Mouse (Mus musculus): ENCODE measurements around the gene Lypd6b. TPM values are rescaled to one million over a fixed set of nuclear protein-coding genes. Genes with fewer than 3 reads are reported as not detected.
A peak's percentile ranks its signal among the peaks of the same experiment; 100 is the strongest.

Gene Lypd6b
- polyA plus RNA-seq, 1 experiment from 2014 or later = 12.5 TPM

DNA sequence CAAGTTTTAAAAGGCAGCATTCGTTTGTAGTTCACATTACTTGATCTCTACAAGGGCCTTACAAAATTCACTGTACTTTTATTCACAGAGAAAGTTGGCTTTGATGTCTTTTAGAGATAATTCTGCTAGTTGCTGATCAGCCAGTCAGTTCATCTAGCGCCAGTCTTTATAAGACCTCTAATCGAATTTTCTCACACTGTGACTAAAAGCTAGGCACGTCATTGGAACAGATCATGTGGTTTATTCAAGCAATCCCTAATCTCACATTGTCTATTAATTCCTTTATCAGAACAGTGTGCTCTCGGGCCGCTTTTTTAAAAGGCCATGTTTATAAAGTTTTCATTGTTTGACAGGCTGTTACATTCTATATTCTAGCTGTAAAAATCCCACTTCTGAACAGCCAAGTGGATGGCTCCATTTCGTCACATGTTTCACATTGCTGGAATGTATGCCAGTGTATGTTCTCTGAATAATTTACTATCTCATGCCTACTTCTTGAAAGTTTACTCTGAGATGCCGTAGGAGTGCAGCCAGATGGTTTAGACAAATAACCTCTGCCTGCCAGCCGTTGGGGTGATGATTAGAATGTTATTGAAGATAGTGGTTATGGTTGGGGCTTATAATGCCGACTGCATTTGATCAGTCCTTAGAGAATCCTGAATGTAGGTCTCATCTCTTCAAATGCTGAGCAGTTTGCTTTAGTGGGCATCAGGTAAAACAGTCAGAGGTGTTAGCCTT is 14.1 kb upstream of the Lypd6b start:
- H3K27ac ChIP-seq (replicated peaks) = no peak overlapping the region
- no peak overlapping the region for H3K9ac ChIP-seq
- WGBS = 64% methylated on average over 10 of the region's 10 CpGs
- no peaks in the 10 kb centered on the region for H3K4me1 ChIP-seq
- no peak overlapping the region for H3K4me3 ChIP-seq (replicated peaks)
- H3K36me3 ChIP-seq = no peaks in the 10 kb centered on the region
- H3K4me2 ChIP-seq (replicated peaks) = no peak overlapping the region
- H3K9me3 ChIP-seq (replicated peaks) = no peaks in the 10 kb centered on the region
- no peaks in the 10 kb centered on the region for H3K27me3 ChIP-seq
- ATAC-seq (ENCODE audit: insufficient number of reproducible peaks, low FRiP score, low TSS enrichment, low read depth) = no peak

DNA sequence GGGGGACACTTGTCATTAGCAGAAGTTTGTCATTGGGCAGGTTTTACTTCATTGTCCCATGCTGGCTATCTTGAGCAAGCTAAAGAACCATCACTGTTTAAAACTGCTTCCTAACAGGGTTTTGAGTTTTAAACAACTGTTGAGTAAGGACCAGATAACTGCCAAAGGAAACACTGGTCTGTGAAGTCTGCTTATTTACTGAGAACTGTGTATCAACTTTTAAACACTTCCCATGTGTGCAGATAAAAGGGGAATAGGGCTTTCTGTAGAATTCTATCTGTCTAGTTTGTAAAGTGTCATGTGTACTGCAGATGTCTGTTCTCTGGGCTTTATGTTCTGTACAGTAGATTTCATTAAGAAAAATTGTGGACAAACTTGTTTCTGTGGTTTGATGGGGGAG is 13.3 kb upstream of the Lypd6b start:
- Histone ChIP-seq H3K4me3 (replicated peaks) (no peak overlapping the region), H3K27ac (replicated peaks) (no peak overlapping the region), H3K27me3 (no peaks in the 10 kb centered on the region), H3K36me3 (no peaks in the 10 kb centered on the region), H3K4me2 (replicated peaks) (no peak overlapping the region), H3K9me3 (replicated peaks) (no peaks in the 10 kb centered on the region), H3K4me1 (no peaks in the 10 kb centered on the region), H3K9ac (no peak overlapping the region)
- no peak for ATAC-seq (ENCODE audit: insufficient number of reproducible peaks, low FRiP score, low TSS enrichment, low read depth)

DNA sequence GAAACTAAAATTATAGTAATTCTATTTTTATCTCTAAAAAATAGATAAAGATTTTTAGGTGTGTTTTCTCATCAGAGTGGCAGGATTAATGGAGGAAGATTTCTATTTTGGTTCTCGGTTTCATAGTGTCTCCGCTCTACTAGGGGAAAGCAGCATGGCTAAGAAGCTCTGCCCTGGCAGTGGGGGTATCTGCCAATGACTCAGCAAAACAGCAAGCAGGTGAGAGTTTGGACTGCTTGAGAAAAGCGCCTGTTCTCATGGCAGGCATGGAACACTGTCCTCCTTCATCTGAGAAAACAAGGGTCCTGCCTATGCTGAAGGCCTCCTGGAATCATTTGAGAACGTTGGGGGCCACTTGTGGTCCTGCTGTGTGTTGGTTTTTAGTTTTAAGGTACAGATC is 12.3 kb upstream of the Lypd6b start:
- Histone ChIP-seq H3K27ac (replicated peaks) (no peak overlapping the region), H3K36me3 (no peaks in the 10 kb centered on the region), H3K4me3 (replicated peaks) (no peak overlapping the region), H3K9me3 (replicated peaks) (no peaks in the 10 kb centered on the region), H3K4me1 (no peaks in the 10 kb centered on the region), H3K27me3 (no peaks in the 10 kb centered on the region), H3K4me2 (replicated peaks) (no peak overlapping the region), H3K9ac (no peak overlapping the region)
- ATAC-seq (ENCODE audit: insufficient number of reproducible peaks, low FRiP score, low TSS enrichment, low read depth) = no peak
- whole genome bisulfite sequencing = 86% methylated on average over 4 of the region's 4 CpGs

GRCm38 (mm10) chr2:49775735-49776134 is 11.8 kb upstream of the Lypd6b start:
- no peak for ATAC-seq (ENCODE audit: insufficient number of reproducible peaks, low FRiP score, low TSS enrichment, low read depth)
- no peak overlapping the region for H3K4me3 ChIP-seq (replicated peaks)
- H3K4me1 ChIP-seq = no peaks in the 10 kb centered on the region
- H3K4me2 ChIP-seq (replicated peaks) = no peak overlapping the region
- H3K27me3 ChIP-seq = no peaks in the 10 kb centered on the region
- H3K36me3 ChIP-seq = no peaks in the 10 kb centered on the region
- no peak overlapping the region for H3K27ac ChIP-seq (replicated peaks)
- no peaks in the 10 kb centered on the region for H3K9me3 ChIP-seq (replicated peaks)
- H3K9ac ChIP-seq = no peak overlapping the region

DNA sequence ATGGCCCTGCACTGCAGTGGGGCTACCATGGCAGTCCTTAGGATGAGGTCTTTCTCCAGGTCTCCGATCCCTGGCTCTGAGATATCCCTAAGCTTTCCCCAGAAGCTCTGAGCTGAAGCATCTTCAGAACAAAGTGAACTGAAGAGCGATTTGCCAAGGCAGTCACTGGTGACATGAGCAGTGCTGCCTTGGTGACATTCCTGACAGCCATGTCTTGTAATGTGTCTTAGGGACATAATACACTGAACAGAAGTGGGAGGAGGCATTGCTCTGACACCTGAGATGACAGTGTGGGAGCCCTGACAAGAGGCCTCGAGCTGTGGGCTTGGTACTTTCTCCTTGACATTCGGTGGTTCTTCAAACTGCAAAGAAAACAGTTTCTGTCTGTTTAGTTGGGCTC is 11.1 kb upstream of the Lypd6b start:
- ATAC-seq (ENCODE audit: insufficient number of reproducible peaks, low FRiP score, low TSS enrichment, low read depth) = no peak
- no peak overlapping the region for H3K9ac ChIP-seq
- WGBS = 70% methylated on average over 4 of the region's 4 CpGs

GRCm38 (mm10) chr2:49788051-49788418 is 547 bp downstream of the Lypd6b start:
- H3K9ac ChIP-seq = peak overlapping the region; percentile 29
- 2% methylated on average over 14 of the region's 14 CpGs for WGBS
- no peaks in the 10 kb centered on the region for H3K36me3 ChIP-seq
- H3K4me2 ChIP-seq (replicated peaks) = peak overlapping the region; percentile 98
- peaks cover 20% of the 10 kb centered on the region for H3K27me3 ChIP-seq
- H3K4me1 ChIP-seq = peaks cover 7% of the 10 kb centered on the region; the same call in 1 of the 2 replicates
- H3K27ac ChIP-seq (replicated peaks) = no peak overlapping the region
- peak overlapping the region; percentile 58 for H3K4me3 ChIP-seq (replicated peaks)
- no peak for ATAC-seq (ENCODE audit: insufficient number of reproducible peaks, low FRiP score, low TSS enrichment, low read depth)
- H3K9me3 ChIP-seq (replicated peaks) = no peaks in the 10 kb centered on the region

More for the DNA sequence above, 11.1 kb upstream of the Lypd6b start:
- Histone ChIP-seq H3K9me3 (replicated peaks) (no peaks in the 10 kb centered on the region), H3K36me3 (no peaks in the 10 kb centered on the region), H3K4me3 (replicated peaks) (no peak overlapping the region), H3K4me1 (no peaks in the 10 kb centered on the region), H3K4me2 (replicated peaks) (no peak overlapping the region), H3K27me3 (no peaks in the 10 kb centered on the region), H3K27ac (replicated peaks) (no peak overlapping the region)

GRCm38 (mm10) chr2:49788643-49789042 is 1.2 kb downstream of the Lypd6b start:
- Histone ChIP-seq H3K9me3 (replicated peaks) (no peaks in the 10 kb centered on the region), H3K4me3 (replicated peaks) (peak overlapping the region; percentile 58), H3K4me1 (peaks cover 7% of the 10 kb centered on the region; the same call in 1 of the 2 replicates), H3K9ac (no peak overlapping the region), H3K4me2 (replicated peaks) (peak overlapping the region; percentile 98; the same call in 1 of the 2 replicates), H3K27ac (replicated peaks) (no peak overlapping the region), H3K36me3 (no peaks in the 10 kb centered on the region), H3K27me3 (peaks cover 20% of the 10 kb centered on the region)
- WGBS = 26% methylated on average over 3 of the region's 3 CpGs
- no peak for ATAC-seq (ENCODE audit: insufficient number of reproducible peaks, low FRiP score, low TSS enrichment, low read depth)

DNA sequence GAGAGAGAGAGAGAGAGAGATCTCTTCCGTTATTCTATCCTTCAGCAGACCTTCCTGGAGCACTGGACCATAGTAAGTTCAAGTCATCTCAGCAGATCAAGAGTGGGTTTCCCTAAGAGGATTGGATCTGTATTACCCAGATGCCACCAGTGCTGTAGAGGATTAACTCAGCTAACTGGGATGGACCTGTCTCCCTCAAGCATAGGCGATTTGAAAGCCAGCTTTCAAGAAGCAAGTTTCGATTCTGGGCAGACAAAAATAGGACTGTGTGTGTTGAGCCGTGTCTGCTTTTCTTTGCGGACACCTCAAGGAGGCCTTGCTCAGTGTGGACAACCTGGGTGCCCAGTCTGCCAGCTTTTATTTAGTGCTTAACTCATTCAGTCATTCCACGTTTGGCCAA is 1.6 kb downstream of the Lypd6b start:
- H3K4me2 ChIP-seq (replicated peaks) = 0 out of 2 replicates have a peak overlapping the region, but pooled peaks have one; percentile 98
- 69% methylated on average over 6 of the region's 6 CpGs for WGBS

GRCm38 (mm10) chr2:49789504-49789903 is 2.0 kb downstream of the Lypd6b start:
- H3K27ac ChIP-seq (replicated peaks) = no peak overlapping the region
- 68% methylated on average over 5 of the region's 5 CpGs for WGBS
- H3K36me3 ChIP-seq = no peaks in the 10 kb centered on the region
- H3K9ac ChIP-seq = no peak overlapping the region
- no peak overlapping the region for H3K4me2 ChIP-seq (replicated peaks)
- H3K9me3 ChIP-seq (replicated peaks) = no peaks in the 10 kb centered on the region
- no peak overlapping the region for H3K4me3 ChIP-seq (replicated peaks)
- peaks cover 20% of the 10 kb centered on the region for H3K27me3 ChIP-seq
- ATAC-seq (ENCODE audit: insufficient number of reproducible peaks, low FRiP score, low TSS enrichment, low read depth) = no peak
- H3K4me1 ChIP-seq = peaks cover 8% of the 10 kb centered on the region; the same call in 1 of the 2 replicates

More for the DNA sequence above, 1.6 kb downstream of the Lypd6b start:
- no peak overlapping the region for H3K27ac ChIP-seq (replicated peaks)
- H3K4me3 ChIP-seq (replicated peaks) = no peak overlapping the region
- H3K9me3 ChIP-seq (replicated peaks) = no peaks in the 10 kb centered on the region
- H3K4me1 ChIP-seq = peaks cover 7% of the 10 kb centered on the region; the same call in 1 of the 2 replicates
- peaks cover 20% of the 10 kb centered on the region for H3K27me3 ChIP-seq
- H3K9ac ChIP-seq = no peak overlapping the region
- ATAC-seq (ENCODE audit: insufficient number of reproducible peaks, low FRiP score, low TSS enrichment, low read depth) = no peak
- H3K36me3 ChIP-seq = no peaks in the 10 kb centered on the region

- WGBS = 59% methylated on average over 14 of the region's 14 CpGs
Observed at GRCm38 (mm10) chr2:49797444-49798143, 10.1 kb downstream of the Lypd6b start.

DNA sequence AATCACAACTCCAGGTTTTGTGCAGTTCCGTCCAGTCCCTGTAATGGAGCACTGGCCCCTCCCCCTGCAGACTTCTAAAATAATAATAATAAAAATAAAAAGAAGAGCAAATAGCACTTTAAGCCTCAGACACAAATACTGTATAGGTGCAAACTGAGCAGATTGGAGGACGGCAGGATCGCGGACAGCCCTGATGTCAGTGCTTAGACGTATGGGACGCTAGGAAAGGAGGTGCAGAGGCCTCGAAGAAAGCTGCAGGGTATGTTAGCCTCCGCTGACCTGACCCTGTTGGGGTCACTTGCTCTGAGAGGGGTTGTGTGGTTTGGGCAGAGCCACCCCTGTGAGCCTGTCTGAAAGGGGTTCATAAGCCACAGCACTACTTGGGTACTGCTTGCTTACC is 17.0 kb downstream of the Lypd6b start:
- ATAC-seq (ENCODE audit: insufficient number of reproducible peaks, low FRiP score, low TSS enrichment, low read depth) = no peak
- H3K4me1 ChIP-seq = peaks cover 5% of the 10 kb centered on the region; the same call in 1 of the 2 replicates
- H3K4me2 ChIP-seq (replicated peaks) = no peak overlapping the region
- no peak overlapping the region for H3K9ac ChIP-seq
- H3K4me3 ChIP-seq (replicated peaks) = no peak overlapping the region
- H3K27me3 ChIP-seq = no peaks in the 10 kb centered on the region
- no peak overlapping the region for H3K27ac ChIP-seq (replicated peaks)
- WGBS = 74% methylated on average over 8 of the region's 8 CpGs
- no peaks in the 10 kb centered on the region for H3K9me3 ChIP-seq (replicated peaks)
- no peaks in the 10 kb centered on the region for H3K36me3 ChIP-seq

More at GRCm38 (mm10) chr2:49797444-49798143, 10.1 kb downstream of the Lypd6b start:
- Histone ChIP-seq H3K27ac (replicated peaks) (no peak overlapping the region), H3K27me3 (no peaks in the 10 kb centered on the region), H3K4me1 (0 out of 2 replicates have a peak, but pooled peaks cover 2% of the 10 kb centered on the region), H3K9me3 (replicated peaks) (no peaks in the 10 kb centered on the region), H3K36me3 (no peaks in the 10 kb centered on the region), H3K9ac (no peak overlapping the region), H3K4me2 (replicated peaks) (no peak overlapping the region), H3K4me3 (replicated peaks) (no peak overlapping the region)
- ATAC-seq (ENCODE audit: insufficient number of reproducible peaks, low FRiP score, low TSS enrichment, low read depth) = no peak

Measured in embryonic facial prominence, embryonic 15.5 days (tissue).